Mouse (Mus musculus) monocyte, adult 5-6 weeks (primary cell): Measurements from ENCODE around the gene Pxdn. TPM values are rescaled to one million over a fixed set of nuclear protein-coding genes. Genes with fewer than 3 reads are reported as not detected.

Source experiments
- ATAC-seq: fragments of 153-309, 156-312 bp; replicated peaks from 2 replicates; pipeline ENCODE4 v1.8.0; 2017; ENCODE audit warnings: mild to moderate bottlenecking; ENCODE audit not compliant: low TSS enrichment, insufficient number of reproducible peaks, severe bottlenecking, poor library complexity, low FRiP score
- total RNA-seq: library from RNA; stranded (forward); fragments of 200-1000, 200-491, 200-594 nt; gene quantifications from 3 replicates; pipeline ENCODE4 v1.2.3, GENCODE M21; 2017

The Pxdn gene
- total RNA-seq, result not detected in 3 replicates

DNA sequence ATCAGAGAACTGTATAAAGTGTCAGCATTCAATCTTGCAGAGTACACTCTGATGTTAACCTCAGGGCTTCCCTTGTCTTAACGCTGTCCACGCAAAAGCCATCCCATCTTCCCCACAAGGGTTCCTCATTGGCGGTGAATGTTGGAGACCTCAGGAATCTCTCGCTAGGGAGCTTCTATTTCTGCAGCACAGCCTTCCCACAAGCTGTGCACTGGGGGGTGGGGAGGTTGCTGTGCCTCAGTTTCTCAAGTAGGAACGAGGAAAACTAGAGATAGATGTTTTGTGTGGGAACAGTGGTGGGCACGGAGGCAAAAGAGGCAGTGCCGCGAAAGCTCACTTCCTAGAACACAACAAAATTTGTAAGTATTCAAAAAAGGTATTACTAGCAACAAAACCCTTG lies at the start of gene Pxdn:
Gene Pxdn (plus strand): TSS at position 301 of the 400 bp plus-strand sequence.
- no peak for ATAC-seq

DNA sequence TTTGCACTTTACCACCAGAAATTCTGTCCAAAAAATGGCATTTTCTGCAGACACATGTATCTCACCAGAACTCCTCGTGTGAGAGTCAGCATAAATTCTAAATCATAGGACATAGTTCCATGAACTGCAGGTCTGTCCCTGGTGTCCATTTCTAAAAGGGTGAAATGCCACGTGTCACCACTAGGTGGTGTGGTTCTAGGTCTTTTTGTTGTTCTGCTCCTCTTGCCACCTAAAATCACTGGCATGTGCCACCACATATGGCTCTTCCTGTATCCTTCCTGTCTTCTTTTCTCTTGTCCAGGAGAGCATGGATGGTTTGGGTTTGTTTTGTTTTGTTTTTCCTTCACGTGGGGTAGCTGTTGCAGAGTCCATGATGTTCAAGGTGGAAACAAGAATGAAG lies 42.7 kb upstream of the Pxdn start:
- no peak for ATAC-seq

DNA sequence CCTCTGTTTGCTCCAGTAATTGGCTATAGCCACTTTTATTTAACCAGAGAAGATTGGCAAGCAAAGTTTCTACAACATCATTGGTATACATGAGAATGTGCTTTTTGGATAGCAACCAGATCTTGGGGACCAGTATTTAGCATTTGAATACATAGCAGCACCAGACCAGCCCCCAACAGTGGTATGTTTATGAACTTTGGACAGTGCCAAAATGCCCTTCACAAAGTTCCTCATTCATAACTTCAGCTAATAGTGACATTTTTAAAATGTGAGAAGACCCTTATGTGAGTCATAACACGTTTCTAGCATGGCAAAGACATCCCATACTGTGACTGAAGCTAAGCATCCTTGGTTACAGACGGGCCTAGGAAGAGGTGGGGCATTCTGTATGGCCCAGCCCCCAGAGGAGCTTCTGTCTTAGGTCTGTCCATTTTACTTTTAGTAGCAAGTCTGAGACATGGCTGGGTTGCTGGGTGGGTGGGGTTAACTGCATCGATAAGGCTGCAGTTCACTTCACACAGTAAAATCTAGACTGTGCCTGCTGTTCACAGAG lies 39.8 kb upstream of the Pxdn start:
- ATAC-seq, result no peak

DNA sequence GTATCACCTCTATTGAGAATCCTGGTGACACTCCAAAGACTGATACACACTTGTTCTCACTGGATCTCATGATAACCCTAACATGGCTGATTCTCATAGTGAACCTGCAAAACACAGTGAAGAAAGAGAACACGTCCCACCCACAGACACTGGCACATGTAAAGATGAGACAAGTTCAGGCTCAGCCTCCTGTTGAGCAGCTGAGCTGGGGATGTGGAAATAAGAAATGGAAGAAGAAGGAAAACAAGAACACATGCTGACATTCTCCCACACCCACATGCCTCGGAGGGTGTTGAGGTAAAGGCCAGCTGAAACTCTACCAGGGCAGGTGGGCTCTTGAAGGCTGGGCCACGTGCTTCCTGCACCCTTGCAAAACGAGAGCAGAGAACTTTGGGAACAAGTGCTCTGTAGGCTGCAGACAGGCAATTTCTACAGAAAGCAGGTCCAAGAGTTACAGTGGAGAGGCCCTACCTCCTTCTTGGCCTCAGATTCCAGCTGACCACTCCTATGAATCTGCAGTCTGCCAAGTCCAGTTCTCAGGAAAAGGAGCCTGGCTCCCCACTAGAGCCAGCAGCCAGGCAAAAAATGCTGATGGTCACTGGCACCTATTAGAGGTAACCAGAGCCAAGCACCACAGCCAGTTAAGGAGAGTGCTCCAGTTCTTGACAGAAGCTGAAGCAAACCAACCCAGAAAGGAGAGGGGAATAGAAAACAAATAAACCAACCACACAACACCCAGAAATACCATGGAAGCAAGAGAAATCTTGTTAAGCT lies 33.1 kb upstream of the Pxdn start:
- ATAC-seq, result no peak

DNA sequence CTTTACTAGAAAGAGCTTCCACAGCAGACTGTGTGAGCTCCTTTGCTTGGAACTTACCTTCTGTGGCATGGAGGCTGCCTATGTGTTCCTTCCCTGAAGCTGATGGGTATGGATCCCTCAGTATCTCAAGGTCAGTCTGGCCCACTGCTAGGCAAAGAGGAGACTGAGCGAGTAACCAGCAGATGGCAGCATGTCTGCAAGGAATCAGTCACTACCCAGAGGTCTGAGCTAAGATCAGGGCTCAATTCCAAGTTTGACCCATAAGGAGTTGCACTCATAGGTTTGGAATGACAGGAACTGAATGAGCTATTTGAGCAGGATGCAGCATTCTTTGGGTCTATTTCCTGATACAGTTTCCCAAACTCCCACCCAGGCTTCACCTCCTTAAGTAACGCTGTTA lies 30.4 kb upstream of the Pxdn start:
- ATAC-seq, result no peak

DNA sequence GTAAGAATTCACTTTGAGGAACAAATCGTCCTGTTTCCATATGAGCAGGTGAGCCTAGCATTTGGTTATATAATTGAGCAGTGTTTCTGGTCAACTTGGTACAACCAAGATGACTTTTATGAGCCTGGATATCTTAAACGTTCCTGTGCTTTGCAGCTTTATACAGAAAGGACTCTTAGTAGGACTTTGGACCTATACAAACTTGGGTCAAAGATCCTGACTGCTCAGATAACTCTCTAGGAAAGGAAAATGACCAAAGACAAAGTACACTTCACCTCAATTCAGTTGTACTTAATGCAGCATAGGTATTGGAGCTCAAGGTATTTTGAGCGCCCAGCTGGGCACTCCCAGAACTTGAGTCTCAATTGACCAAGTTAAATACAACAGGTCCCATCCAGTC lies 21.3 kb upstream of the Pxdn start:
- ATAC-seq, result no peak

DNA sequence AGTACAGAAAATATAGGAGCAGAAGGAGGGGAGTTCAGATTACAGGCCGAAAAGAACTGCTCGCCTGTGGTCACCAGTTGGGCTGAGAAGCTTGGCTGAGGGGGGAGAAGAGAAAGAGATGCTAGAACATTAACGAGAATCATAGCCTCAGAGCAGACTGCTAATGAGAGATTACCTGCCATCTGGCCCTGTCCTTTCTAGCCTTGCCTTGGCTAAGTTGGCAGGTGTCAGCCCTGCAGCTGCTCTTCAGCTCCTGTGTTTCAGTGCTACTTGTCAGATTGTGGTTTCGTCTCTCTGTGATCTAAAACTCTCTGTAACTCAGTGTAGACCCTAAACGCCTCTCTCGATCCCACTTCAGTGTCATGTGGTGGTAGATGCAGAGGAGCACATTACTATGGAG lies 20.6 kb upstream of the Pxdn start:
- no peak for ATAC-seq

DNA sequence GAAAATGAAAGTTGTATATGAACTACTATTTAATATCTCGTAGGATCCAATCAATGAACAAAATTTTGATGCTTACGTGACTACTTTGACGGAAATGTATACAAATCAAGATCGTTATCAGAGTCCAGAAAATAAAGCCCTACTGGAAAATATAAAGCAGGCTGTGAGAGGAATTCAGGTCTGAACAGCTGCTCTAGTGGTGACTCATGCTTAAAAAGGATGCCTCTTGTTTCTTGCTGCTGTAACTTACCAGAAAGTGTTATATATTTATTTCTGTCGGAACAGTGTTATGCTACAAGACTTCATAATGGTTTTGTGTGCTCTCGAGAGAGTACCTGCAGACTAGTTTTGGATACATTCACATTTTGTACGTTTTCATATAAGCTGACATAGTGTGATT lies 17.1 kb upstream of the Pxdn start:
- no peak for ATAC-seq

DNA sequence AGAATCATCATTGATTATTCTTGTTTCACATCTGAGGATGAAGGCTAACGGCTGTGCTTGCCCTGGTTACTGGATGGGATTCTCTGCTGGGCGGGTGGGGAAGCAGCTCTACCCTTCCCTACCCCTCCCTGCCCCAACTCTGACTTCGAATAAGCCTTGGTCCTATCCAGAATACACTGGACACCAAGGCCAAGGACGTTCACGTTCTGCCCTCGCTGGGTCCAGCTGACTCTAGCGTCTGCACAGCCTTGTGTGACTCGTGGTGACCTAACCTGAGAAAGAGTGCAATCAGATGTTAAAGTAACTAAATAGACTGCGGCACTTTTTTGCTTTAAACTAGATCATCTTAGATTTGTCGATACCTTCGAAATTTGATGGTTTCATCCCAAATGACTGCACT lies 15.9 kb upstream of the Pxdn start:
- no peak for ATAC-seq

DNA sequence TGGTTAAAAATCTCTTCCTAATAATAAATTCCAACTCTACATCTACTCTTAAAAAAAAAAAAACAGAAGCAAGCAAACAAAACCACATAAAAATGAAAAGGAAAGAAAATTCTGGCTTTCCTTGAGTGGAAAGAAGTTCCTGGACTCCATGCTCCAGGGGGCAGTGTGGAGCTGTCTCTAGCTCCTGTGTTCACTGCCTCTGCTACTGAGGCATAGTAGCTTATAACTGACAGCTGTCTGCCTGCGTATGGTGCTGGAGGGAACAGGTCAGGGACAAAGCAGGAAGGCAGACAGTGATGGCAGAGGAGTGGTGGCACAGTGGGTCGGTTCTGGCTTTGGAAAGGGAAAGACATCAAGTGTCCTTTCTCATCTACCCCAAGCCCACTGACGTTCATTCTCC lies 10.5 kb upstream of the Pxdn start:
- no peak for ATAC-seq

DNA sequence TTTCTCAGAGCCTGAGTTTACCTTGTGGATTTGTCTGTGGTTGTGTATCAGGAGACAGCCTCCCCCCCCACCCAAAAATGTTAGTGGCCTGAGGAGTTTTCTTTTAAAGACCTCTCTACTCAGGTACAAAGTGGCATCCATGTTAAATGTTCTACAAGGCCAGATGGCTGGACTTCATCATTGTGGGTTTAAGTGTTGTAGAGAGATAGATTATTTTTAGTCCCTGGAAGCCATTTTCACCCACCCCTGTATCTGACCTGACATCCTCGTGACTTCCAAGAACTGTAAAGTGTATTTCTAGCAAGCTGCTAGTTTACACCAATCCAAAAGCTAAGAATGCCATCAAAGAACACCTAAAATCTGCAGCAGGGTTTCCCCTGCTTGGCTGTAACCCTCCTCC lies 6.8 kb upstream of the Pxdn start:
- no peak for ATAC-seq

DNA sequence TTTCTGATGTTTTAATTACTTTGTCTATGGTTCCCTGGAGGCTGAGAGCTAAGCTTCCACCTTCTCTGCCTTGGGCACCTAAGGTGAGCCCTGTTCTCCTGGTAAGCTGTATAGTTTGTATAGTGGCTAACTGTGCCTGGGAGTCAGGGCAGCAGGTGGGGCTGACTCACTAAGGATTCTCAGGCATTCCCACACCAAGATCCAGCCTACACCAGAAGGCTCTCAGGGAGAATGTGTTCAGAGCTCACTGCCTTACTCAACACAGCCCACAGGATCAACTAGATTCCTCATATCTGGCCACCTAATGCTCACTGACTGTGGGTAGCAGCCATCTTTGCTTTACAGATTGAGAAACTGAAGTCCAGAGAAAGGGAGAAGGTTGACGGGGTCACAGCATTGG lies 4.5 kb upstream of the Pxdn start:
- no peak for ATAC-seq

DNA sequence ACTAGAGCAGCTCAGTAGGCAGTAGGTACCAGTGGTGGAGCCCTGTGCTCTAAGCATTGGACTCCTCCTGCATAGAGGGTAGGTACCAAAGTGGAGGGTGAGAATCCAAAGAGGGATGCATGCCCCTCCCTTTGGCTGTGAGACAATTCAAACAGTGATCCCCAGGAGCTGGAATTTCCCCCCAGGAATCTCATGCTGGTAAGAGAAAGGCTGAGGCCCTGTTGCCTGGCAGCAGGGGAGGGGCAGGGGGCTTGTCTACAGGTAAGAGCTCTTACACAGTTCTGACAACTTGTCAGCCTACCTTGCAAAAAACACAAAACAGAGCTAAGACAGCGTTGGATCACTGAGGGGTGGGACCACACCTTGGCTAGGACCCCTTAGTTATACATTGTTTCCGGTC lies 3.9 kb upstream of the Pxdn start:
- no peak for ATAC-seq

DNA sequence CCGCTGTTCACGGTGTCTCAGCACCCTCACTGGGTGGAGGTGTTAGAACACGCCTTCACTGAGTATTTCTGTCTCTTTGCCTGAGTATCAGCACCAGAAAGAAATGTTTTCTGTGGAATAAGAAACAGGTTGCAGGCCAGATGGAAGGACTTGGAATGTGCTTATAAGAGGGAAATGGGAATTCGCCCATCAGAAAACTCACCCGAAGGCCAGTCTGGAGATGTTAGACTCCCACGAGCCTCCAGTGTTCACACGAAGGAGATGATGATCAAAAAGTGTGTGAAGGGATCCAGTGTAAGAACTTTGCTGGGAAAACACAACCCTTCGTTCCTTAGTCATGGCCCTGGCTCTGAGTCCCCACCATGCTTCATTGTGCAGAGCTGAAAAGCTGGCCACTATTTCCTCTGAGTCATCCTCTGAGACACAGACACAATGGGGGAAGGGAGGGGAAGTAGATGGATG lies 3.3 kb upstream of the Pxdn start:
- ATAC-seq, result no peak

DNA sequence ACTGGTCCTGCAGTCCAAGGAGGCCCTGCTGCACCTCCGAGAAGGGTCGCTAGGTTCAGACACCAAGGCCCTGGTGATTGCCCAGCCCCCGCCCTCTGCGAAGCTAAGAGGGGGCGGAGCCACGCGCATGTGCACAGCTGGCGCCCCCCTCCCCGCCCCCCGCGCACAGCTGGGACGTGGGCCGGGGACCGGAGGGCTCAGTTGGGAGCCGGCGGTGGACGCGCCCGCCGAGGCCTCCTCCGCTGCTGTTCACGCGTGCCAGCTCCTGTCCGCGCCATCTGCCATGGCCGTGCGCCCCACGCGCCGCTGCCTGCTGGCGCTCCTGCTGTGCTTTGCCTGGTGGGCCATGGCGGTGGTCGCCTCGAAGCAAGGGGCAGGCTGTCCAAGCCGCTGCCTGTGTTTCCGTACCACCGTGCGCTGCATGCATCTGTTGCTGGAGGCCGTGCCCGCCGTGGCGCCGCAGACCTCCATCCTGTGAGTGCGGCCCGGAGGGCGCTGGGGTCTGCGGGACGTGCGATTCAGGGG lies 505 bp downstream of the Pxdn start:
- no peak for ATAC-seq

DNA sequence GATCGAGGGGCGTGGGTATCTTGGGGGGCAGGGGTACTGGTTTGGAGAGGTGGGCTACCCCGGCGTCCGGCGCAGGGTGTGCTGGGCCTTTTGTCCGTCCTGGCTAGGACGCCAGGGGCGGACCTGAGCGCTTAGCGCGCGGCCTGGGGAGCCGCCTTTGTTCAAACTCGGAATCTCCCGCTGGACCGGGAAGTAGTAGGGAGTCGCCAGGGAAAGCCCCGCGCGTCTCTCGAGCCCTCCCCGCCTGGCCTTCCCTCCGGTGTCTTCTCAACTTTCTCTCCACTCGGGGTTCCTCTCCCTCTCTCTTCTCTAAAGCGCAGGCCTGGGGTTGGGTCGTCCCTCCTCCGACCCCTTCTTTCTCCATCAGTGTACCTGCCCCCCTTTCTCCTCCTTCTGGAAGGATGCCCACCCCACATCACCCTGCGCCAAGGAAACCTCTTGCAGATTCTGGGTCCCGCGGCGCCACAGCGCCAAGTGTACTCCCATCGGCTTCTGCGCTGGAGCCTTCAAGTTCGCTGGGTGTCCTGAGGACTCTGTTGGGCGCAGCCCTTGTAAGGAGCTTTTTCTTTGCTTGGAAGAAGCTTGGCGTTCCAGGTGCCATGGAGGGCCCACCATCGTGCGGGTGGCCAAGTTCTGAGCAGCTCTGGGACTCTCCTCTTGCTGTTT lies 1.1 kb downstream of the Pxdn start:
- no peak for ATAC-seq

DNA sequence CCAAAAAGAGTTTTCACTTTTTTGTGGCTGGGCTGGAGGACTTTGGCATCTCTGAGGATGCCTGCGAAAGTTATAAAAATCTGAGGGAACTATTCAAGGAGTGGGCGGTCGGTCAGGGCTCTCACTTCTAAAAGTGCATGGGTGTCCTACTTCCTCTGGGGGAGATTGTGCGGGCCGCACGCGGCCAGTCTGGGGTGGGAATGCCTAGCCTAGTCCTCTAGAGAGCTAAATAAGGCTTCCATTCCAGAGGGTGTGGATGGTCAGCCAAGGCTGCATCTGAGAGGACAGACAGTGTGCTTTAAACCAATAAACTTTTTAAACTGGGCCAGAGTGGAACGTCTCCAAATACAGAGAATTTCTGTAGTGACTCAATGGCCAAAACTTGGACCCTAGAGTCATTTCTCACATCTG lies 1.9 kb downstream of the Pxdn start:
- ATAC-seq, result no peak

DNA sequence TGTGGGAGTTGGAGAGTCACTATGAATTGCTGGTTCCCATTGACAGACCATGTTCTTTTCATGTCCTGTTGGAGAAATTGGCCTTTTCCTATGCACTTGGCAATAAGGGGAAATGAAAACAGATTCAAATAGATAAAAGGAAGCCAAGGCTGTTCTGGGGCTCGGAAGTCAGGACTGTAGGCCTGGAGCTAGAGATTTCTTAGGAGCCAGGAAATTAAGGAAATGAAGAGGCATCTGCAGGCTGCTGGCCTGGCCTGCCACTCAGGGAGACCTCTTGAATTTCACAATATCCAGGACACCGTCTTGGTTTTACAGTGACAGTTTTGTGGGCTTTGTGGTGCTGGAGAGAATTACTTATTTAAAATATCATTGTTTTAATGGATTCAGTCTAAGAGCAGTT lies 5.0 kb downstream of the Pxdn start:
- no peak for ATAC-seq

DNA sequence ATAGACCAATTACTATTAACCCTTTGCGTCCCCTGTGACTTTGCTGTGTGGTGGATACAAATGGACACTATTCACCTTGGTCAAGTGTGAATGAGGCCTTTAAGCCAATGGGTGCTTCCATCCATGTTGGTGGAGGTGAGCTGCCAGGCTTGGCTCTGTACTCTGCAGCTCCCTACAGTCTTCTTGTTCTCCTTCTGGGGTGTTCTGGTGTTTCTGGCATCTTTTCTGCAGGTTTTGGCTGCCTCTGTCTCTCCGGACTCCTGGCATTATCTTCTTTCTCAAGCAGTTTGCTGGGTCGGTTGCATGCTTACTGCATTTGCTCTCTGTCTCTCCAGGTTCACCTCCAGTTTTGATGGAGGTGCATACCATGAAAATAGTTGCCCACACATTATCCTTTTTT lies 7.2 kb downstream of the Pxdn start:
- ATAC-seq, result no peak

DNA sequence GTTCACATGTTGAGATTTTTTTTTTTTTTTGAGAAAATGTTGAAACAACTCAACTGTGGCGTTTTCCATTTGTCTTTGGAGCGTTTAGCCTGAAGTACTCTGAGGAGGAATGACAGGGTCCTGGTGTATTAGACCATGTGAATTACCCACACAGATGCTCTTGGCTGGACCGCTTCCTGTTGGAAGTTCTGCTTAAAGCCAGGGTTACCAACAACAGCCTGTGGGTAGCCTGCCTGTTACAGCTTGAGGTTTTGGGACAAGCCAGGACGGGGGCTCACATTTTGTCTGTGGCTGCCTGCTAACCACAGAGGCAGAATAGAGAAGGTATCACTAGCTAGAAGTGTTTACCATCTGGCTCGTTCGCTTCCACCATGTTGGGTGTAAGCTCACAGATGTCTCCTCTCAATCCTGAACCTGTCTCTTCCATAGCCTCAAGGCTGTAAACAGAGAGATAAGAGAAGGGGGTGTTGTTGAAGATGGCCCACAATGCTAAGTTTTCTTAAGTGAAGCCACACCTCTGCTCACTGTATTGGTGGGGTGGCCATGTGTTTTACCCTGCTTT lies 7.9 kb downstream of the Pxdn start:
- ATAC-seq, result no peak
